Mouse (Mus musculus) lung, postnatal 10 days (tissue): ENCODE data around the gene Erg.

ENCODE experiments used
- DNase-seq: peaks from one replicate; pipeline ENCODE4 v3.0.0; 2021

Gene Erg

GRCm38 (mm10) chr16:95584751-95585528, 1.5 kb downstream of the Erg start:
- no peak for DNase-seq

GRCm38 (mm10) chr16:95579289-95579688, 7.1 kb downstream of the Erg start:
- DNase-seq = no peak

GRCm38 (mm10) chr16:95573163-95573562, 13.2 kb downstream of the Erg start:
- DNase-seq = peak; percentile 32

GRCm38 (mm10) chr16:95570616-95571015, 15.8 kb downstream of the Erg start:
- peak; percentile 42 for DNase-seq

- no peak for DNase-seq
Observed at GRCm38 (mm10) chr16:95556834-95557233, 29.6 kb downstream of the Erg start.

- no peak for DNase-seq
Observed at GRCm38 (mm10) chr16:95553136-95553535, 33.3 kb downstream of the Erg start.

- DNase-seq = no peak
Observed at GRCm38 (mm10) chr16:95552495-95552894, 33.9 kb downstream of the Erg start.

GRCm38 (mm10) chr16:95550496-95550895, 35.9 kb downstream of the Erg start:
- no peak for DNase-seq

GRCm38 (mm10) chr16:95544753-95545152, 41.6 kb downstream of the Erg start:
- DNase-seq = no peak

GRCm38 (mm10) chr16:95543471-95543870, 42.9 kb downstream of the Erg start:
- DNase-seq = no peak

GRCm38 (mm10) chr16:95535151-95535550, 51.2 kb downstream of the Erg start:
- DNase-seq = no peak

GRCm38 (mm10) chr16:95532387-95533077, 53.9 kb downstream of the Erg start:
- peak; percentile 7 for DNase-seq

GRCm38 (mm10) chr16:95527561-95527960, 58.8 kb downstream of the Erg start:
- DNase-seq = no peak

- DNase-seq = no peak
Observed at GRCm38 (mm10) chr16:95519520-95519919, 66.9 kb downstream of the Erg start.

- no peak for DNase-seq
Observed at GRCm38 (mm10) chr16:95506051-95506450, 80.3 kb downstream of the Erg start.

GRCm38 (mm10) chr16:95496582-95497300, 89.7 kb downstream of the Erg start:
- DNase-seq = no peak

GRCm38 (mm10) chr16:95494108-95494507, 92.3 kb downstream of the Erg start:
- DNase-seq = no peak

GRCm38 (mm10) chr16:95493336-95493735, 93.1 kb downstream of the Erg start:
- DNase-seq = no peak

GRCm38 (mm10) chr16:95492146-95492545, 94.2 kb downstream of the Erg start:
- no peak for DNase-seq

GRCm38 (mm10) chr16:95490386-95490785, 96.0 kb downstream of the Erg start:
- no peak for DNase-seq

- DNase-seq = no peak
Observed at GRCm38 (mm10) chr16:95487606-95488351, 98.6 kb downstream of the Erg start.

GRCm38 (mm10) chr16:95481176-95481575, 105.2 kb downstream of the Erg start:
- no peak for DNase-seq

GRCm38 (mm10) chr16:95478558-95478957, 107.8 kb downstream of the Erg start:
- no peak for DNase-seq
